Mouse (Mus musculus) Patski (cell line): ENCODE data around the gene Gjb6. TPM values are rescaled to one million over a fixed set of nuclear protein-coding genes. Genes with fewer than 3 reads are reported as not detected.

Source experiments
- ATAC-seq: fragments of 100-300 bp; one replicate; pipeline ENCODE4 v1.8.0; 2021
- CTCF ChIA-PET: fragments of 350-600 bp; sonication (Branson Sonifier 250); formaldehyde crosslinking; loops from one replicate; lab custom pipeline; 2022; ENCODE audit warnings: inconsistent platforms; lab: Charles Lee
- POLR2A ChIA-PET: fragments of 350-600 bp; sonication (Branson Sonifier 250); formaldehyde crosslinking; loops from one replicate; lab custom pipeline; 2022; ENCODE audit warnings: antibody characterized with exemption, inconsistent platforms; lab: Charles Lee
- DNase-seq: peaks from one replicate; pipeline ENCODE4 v3.0.0-alpha.2; 2011; ENCODE audit warnings: low read depth, low spot score
- H3K27me3 ChIP-seq: fragments of 371-371 bp; one replicate; pipeline ENCODE4 v1.5.1; 2021
- CTCF ChIP-seq: fragments of 100-300 bp; IDR thresholded peaks from one replicate; pipeline ENCODE4 v1.5.1; 2021
- in situ Hi-C: fragments of 300-500 bp; cut with MboI; formaldehyde crosslinking; loops from 3 replicates; pipeline ENCODE4 v1.11.1; 2018; ENCODE audit warnings: low pct_unique_long_range_greater_than_20kb, mixed read lengths
- polyA plus RNA-seq: library from polyadenylated mRNA; unstranded; gene quantifications from one replicate; pipeline ENCODE4 v1.2.3, GENCODE M21; 2021

Gene Gjb6
- polyA plus RNA-seq, 1 experiment from 2014 or later = not detected

DNA sequence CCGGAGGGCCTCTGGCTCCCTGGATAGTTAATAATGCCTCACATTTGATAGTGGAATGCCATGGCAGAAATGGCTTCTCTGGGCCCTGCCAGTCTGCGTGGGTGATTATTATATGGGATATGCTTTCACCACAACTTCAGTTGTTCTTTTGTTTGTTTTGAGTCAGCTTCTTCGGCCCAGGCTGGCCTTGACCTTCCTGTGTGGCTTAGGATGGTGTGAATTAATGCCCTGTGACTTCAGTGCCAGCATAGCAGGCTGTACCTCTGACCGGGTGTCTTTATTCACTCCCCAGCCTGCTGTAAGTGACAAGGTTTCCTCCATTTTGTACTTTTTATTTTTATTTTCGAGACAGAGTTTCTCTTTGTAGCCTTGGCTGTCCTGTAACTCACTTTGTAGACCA is 25.5 kb downstream of the Gjb6 start:
- POLR2A ChIA-PET = no interaction called here
- no peak for TF ChIP-seq CTCF

DNA sequence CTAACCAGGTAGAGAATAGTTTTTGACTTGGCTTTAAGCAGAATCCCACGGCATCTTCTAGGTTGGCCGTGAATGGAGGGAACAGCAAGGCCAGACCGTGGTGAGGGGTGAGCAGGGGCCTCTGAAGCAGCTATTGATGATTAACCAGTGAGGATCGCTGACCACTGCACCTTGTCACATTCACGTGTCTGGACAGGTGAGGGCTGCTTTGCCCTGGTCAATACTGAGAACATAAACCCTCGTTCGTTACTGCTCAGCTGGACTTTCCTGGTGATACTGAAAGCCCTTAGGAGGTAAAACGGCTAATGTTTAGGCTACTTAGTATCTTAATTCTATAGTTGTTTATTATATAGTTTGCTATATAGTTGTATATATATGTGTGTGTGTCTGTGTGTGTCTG is 26.3 kb downstream of the Gjb6 start:
- ATAC-seq (no peak), DNase-seq (no peak)
- ChIA-PET POLR2A (no interaction called here), CTCF (interaction anchor here (1.8 to 2.1 kb wide), 2 partner anchors 14 to 255 kb away, joined by 5 to 9 read pairs; no protein-coding TSS in a partner anchor)
- no peak for TF ChIP-seq CTCF
- peaks cover 28% of the 10 kb centered on the region for H3K27me3 ChIP-seq
- in situ Hi-C loops = no loop called here

More for the DNA sequence above, 25.5 kb downstream of the Gjb6 start:
- in situ Hi-C loops = no loop called here
- DNase-seq (no peak), ATAC-seq (no peak)
- H3K27me3 ChIP-seq = peaks cover 23% of the 10 kb centered on the region
- CTCF ChIA-PET = interaction anchor here (0.9 to 2.5 kb wide), 2 partner anchors 254 to 284 kb away, joined by 3 to 11 read pairs; no protein-coding TSS in a partner anchor

DNA sequence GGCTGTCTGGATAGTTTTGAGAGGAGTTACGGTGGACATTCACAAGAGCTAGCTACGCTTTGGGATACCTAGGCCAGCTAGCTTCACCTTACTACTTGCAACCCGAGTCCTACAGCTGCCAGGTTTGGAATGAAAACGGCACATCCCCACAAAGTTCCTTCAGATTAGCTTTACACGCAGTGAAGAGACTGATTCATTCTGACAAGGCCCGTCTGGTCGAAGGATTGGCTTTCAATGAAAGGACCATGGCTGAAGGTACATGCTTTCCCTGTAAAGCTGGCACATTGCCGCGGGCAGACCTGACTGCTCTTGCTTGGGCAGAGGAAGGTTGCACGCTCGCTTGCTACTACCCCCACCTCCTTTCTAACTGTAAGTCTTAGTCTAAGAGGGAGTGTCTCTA is 27.7 kb downstream of the Gjb6 start:
- peaks cover 33% of the 10 kb centered on the region for H3K27me3 ChIP-seq
- TF ChIP-seq CTCF = no peak
- no peak for ATAC-seq
- ChIA-PET POLR2A (no interaction called here), CTCF (interaction anchor here (1.2 to 2.1 kb wide), 3 partner anchors 12 to 257 kb away, joined by 3 to 9 read pairs (median 5); no protein-coding TSS in a partner anchor)
- DNase-seq = no peak
- in situ Hi-C loops = no loop called here

- POLR2A ChIA-PET = no interaction called here
- no peak for TF ChIP-seq CTCF
- DNase-seq = no peak
- in situ Hi-C loops = no loop called here
- ATAC-seq = no peak
- H3K27me3 ChIP-seq = peaks cover 33% of the 10 kb centered on the region
- CTCF ChIA-PET = interaction anchor here (1.2 to 2.1 kb wide), 2 partner anchors 12 to 257 kb away, joined by 3 to 5 read pairs; no protein-coding TSS in a partner anchor
Measured at GRCm38 (mm10) chr14:57105111-57105510, 28.3 kb downstream of the Gjb6 start.

GRCm38 (mm10) chr14:57104106-57105023 is 29.0 kb downstream of the Gjb6 start, which contains the start of gene Gjb2:
Gene Gjb2 (minus strand): TSS chr14:57104702.
- ATAC-seq = no peak
- POLR2A ChIA-PET = no interaction called here
- CTCF ChIA-PET = interaction anchor here (0.9 to 1.2 kb wide), 3 partner anchors 11 to 258 kb away, joined by 3 read pairs; no protein-coding TSS in a partner anchor
- in situ Hi-C loops = no loop called here
- DNase-seq = no peak
- H3K27me3 ChIP-seq = peaks cover 33% of the 10 kb centered on the region
- TF ChIP-seq CTCF = no peak

- peaks cover 34% of the 10 kb centered on the region for H3K27me3 ChIP-seq
- TF ChIP-seq CTCF = no peak
- in situ Hi-C loops = no loop called here
- POLR2A ChIA-PET = no interaction called here
- no peak for DNase-seq
- CTCF ChIA-PET = interaction anchor here (0.9 to 1.1 kb wide), 2 partner anchors 11 to 183 kb away, joined by 3 read pairs; no protein-coding TSS in a partner anchor
- ATAC-seq = no peak
Measured at GRCm38 (mm10) chr14:57103711-57104105, 29.7 kb downstream of the Gjb6 start.

DNA sequence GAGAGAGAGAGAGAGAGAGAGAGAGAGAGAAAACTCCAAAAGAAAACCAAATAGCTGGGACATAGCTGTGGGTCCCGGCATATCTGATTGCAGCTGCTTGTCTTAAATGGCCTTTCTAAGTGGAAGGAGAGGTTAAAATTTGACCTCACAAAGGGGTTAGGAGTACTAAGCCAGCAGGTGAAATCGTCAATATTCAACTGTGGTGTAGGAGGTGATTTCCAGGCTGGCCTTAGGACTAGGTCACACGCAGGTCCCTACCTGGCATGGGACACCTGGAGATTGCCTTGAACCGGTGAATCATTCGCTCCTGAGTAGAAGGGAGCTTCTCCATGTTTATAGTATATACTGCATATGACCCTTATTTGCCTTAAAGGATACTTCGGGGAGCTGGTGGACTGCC is 30.3 kb downstream of the Gjb6 start:
- DNase-seq = no peak
- peaks cover 37% of the 10 kb centered on the region for H3K27me3 ChIP-seq
- in situ Hi-C loops = no loop called here
- POLR2A ChIA-PET = no interaction called here
- CTCF ChIA-PET = interaction anchor here (0.9 to 1.2 kb wide), 2 partner anchors 184 to 239 kb away, joined by 3 read pairs; no protein-coding TSS in a partner anchor
- no peak for ATAC-seq
- TF ChIP-seq CTCF = no peak

GRCm38 (mm10) chr14:57101623-57102022 is 31.8 kb downstream of the Gjb6 start:
- H3K27me3 ChIP-seq = peaks cover 41% of the 10 kb centered on the region
- ChIA-PET POLR2A (no interaction called here), CTCF (interaction anchor here (1.2 kb wide), 1 partner anchor 240 kb away, joined by 3 read pairs; no protein-coding TSS in a partner anchor)
- in situ Hi-C loops = no loop called here
- no peak for ATAC-seq
- DNase-seq = no peak
- no peak for TF ChIP-seq CTCF

DNA sequence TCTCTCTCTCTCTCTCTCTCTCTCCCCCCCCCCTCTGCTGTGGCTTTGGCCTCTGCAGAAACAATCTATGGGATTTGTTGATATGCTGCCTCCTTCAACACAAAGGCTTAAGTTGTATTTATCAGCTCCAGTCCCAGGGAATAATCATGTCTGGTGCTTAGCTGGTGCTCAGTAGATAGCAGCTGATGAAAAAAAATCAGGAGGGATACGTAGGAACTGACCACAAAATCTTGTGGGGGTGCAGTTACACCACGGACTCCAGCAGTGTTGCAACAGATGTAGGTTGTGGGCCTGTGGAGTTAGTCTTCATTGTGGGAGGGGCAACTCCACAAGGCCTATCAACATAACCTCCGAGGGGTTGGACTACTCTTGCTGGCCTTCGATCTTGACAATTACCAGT is 37.6 kb downstream of the Gjb6 start:
- ATAC-seq = no peak
- DNase-seq = no peak
- ChIA-PET POLR2A (no interaction called here), CTCF (interaction anchor here (1.3 kb wide), 1 partner anchor 10 kb away, joined by 5 read pairs; no protein-coding TSS in a partner anchor)
- H3K27me3 ChIP-seq = peaks cover 15% of the 10 kb centered on the region
- no peak for TF ChIP-seq CTCF
- in situ Hi-C loops = no loop called here

DNA sequence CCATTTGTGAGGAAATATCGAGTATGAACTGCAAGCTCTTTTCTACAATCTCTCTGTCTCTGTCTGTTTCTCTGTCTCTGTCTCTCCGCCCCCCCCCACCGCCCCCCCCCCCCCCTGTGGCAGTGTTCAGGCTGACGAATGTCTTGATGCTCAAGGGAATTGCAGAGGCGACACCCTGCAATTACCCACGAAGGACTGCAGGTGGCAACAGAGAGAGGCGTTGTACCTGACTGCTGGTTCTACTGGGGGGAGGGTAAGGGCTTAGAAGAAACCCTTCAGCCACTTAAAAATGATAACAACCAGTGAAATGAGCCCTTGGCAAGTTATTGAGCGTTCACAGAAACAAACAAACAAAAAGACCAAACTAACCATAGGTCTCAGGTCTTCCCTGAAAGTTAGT is 40.4 kb downstream of the Gjb6 start:
- DNase-seq (no peak), ATAC-seq (no peak)
- ChIA-PET POLR2A (no interaction called here), CTCF (interaction anchor here (0.7 to 1.3 kb wide), 3 partner anchors 11 to 313 kb away, joined by 3 to 5 read pairs (median 4); no protein-coding TSS in a partner anchor)
- in situ Hi-C loops = no loop called here
- peak; percentile 65 for TF ChIP-seq CTCF
- peaks cover 14% of the 10 kb centered on the region for H3K27me3 ChIP-seq
